Mouse (Mus musculus) bone marrow, adult 2 months (tissue): ENCODE results near the gene Eif3d.

ENCODE experiments used
- CTCF ChIP-seq: fragments of 200-500 bp; IDR thresholded peaks from 2 replicates; pipeline ENCODE4 v1.5.1; 2011; ENCODE audit warnings: low read length, control low read depth; ENCODE audit not compliant: control insufficient read depth, insufficient read depth
- POLR2A ChIP-seq: fragments of 200-500 bp; IDR thresholded peaks from 2 replicates; pipeline ENCODE4 v1.6.1; 2011; ENCODE audit warnings: low read depth, mild to moderate bottlenecking, control low read depth, low read length, borderline replicate concordance; ENCODE audit not compliant: control insufficient read depth

- no peak for TF ChIP-seq POLR2A
- peak; percentile 65 for TF ChIP-seq CTCF
Measured at GRCm38 (mm10) chr15:77982195-77982939, 11.8 kb upstream of the Eif3d start.
